Mouse (Mus musculus): ENCODE data around the gene Reln.

The Reln gene

DNA sequence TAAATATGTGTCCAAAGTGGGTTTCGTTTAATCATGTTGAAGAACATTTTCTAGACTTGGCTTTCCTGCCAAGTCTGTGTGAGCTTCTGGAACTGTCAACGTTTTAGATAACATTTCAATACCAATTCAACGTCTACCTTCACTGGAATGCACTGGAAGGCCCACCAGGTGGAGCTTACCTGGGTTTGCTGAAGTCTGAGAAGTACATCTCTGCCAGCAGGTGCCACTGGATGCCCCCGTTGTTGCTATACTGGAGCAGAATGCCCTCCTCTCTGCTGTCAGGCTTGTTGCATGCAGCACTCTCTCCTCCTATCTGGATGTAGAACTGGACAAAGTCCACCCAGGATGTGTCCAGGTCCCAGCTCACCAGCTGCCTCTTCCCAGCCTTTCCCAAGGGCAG lies 340.6 kb downstream of the Reln start:
- no peak for DNase-seq (ENCODE audit: low spot score)

- DNase-seq (ENCODE audit: low spot score), result no peak
Observed at GRCm38 (mm10) chr5:21987711-21988110, 356.8 kb downstream of the Reln start.

DNA sequence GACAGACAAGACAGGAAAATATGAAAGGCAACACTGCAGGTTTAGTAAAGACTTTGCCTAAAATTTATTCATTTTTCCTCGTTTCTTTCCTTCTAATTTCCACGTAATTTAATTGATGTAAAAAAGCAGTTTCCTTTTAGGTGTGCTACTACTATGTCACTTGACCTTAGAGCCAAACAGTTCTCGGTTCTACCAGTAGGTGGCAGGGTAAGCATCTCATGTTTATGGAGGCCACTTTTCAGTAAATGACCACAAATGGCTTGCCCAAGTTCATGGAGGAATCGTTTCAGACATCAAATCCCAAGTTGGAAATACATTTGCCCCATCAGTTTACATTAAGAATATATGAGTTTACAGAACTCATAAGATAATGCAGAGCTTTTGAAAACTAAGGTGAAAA lies 358.2 kb downstream of the Reln start:
- peak; percentile 18 for DNase-seq (ENCODE audit: low spot score)

GRCm38 (mm10) chr5:21983021-21983667 lies 361.4 kb downstream of the Reln start:
- no peak for DNase-seq (ENCODE audit: low spot score)

GRCm38 (mm10) chr5:21981216-21981615 lies 363.3 kb downstream of the Reln start:
- no peak for DNase-seq (ENCODE audit: low spot score)

- DNase-seq (ENCODE audit: low spot score), result no peak
Observed at GRCm38 (mm10) chr5:21980544-21980943, 364.0 kb downstream of the Reln start.

- no peak for DNase-seq (ENCODE audit: low spot score)
Observed at GRCm38 (mm10) chr5:21973266-21974010, 371.1 kb downstream of the Reln start.

DNA sequence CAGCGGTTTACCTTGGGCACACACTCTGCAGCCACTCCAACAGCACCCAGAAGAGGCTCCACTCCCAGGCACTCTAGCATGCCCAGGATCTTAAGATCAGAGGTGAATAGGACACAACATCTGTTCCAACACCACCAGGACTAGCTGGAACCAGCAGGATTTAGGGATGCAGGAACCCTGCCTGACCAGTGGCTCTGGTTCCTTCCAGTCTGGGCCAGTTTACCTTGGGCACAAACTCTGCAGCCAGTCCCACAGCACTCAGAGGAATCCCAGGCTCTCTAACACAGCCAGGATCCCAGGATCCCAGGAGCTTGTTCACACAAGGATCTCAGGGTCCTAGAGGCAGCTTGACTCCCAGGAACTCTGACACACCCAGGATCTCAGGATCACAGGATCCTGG lies 382.7 kb downstream of the Reln start:
- no peak for DNase-seq (ENCODE audit: low spot score)

DNA sequence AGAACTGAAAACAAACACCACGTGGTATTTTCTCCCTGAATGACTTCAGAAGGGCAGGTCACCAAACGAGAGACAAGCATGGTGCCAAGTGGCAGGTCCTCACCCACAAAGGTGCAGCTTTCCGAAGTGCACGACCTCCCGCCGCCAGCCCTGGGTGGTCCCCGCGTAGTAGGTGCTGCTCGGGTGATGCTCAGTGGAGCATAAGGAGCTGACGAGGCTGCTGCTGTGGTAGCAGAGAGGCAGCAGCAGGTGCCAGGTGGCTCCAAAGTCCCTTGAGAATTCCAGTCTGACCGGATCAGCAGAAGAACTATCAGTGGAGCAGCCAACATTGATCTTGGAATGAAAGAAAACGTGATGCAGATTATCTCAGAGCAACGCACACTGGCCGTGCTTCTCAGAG lies 384.4 kb downstream of the Reln start:
- no peak for DNase-seq (ENCODE audit: low spot score)

- DNase-seq (ENCODE audit: low spot score), result no peak
Observed at GRCm38 (mm10) chr5:21957586-21957985, 386.9 kb downstream of the Reln start.

- DNase-seq (ENCODE audit: low spot score), result no peak
Observed at GRCm38 (mm10) chr5:21957061-21957460, 387.4 kb downstream of the Reln start.

GRCm38 (mm10) chr5:21949507-21949897 lies 395.0 kb downstream of the Reln start:
- DNase-seq (ENCODE audit: low spot score), result no peak

DNA sequence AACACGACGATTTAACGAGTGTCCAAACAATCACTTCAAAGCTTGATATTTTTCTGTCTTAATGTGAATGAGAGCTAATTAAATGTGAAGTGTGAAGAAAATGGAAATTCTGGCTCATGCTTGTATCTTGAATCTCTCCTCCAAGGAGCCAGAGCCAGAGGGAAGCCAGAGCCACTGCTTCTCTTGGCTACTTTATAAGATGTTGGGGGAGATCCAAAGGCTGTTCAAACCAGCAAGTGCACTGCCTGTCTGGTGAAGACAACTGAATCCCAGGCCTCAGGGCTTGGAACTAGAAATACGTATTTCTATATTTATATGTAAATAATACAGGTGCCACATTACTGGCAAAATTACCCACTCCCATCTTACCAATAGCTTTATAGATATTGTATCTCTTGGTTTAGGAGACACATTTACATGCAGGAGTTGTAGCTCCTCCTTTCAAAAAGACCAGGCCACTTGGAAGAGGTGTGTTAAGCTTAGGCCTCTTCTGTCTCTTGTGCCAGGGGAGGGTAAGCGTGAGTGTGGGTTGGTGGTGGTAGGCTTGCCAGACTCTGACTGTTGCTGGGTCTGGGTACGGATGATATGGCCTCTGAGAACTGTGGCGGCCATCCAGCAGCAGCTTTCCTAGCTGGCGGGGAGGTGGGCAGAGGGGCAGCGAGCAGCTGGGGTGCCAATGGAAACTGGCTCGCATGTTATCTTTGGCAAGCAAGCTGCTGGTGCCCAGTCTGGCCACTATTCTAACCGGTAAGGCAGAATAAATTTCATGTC lies 395.6 kb downstream of the Reln start:
- no peak for DNase-seq (ENCODE audit: low spot score)

GRCm38 (mm10) chr5:21947610-21948381 lies 396.7 kb downstream of the Reln start:
- no peak for DNase-seq (ENCODE audit: low spot score)

DNA sequence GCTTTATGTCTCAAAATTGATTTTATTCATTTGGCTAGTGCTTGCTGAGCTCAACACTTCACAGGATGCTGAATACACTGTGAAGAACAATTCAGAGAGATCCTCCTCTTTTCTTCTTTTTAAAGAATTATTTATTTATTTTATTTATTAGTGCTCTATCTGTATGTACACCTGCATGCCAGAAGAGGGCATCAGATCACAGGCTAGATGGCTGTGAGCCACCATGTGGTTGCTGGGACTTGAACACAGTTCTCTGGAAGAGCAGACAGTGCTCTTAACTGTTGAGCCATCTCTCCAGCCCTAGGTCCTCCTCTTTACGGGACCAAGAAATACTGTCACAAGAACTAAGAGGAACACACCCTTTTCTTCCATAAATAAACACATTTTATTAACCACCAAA lies 399.9 kb downstream of the Reln start:
- no peak for DNase-seq (ENCODE audit: low spot score)

- no peak for DNase-seq (ENCODE audit: low spot score)
Observed at GRCm38 (mm10) chr5:21939405-21939804, 405.1 kb downstream of the Reln start.

- DNase-seq (ENCODE audit: low spot score), result peak; percentile 17
Observed at GRCm38 (mm10) chr5:21938138-21938537, 406.4 kb downstream of the Reln start.

- DNase-seq (ENCODE audit: low spot score), result no peak
Observed at GRCm38 (mm10) chr5:21936627-21937026, 407.9 kb downstream of the Reln start.

DNA sequence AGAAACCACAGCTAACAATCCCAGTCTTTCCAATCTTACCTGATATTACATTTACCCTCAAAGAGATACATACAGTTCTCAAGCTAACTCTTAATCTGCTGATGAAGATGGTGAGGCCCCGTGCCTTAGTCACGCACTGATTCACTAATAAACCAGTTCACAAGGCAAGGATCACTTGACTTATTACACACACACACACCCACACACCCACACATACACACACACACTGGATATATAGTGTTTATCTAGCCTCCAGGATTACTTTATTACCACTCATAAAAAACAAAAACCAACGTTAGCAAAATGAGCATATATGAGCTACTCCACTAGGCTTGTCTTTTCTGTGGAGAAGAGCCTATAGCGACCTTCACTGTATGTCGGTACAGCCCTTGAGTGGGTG lies 408.4 kb downstream of the Reln start:
- no peak for DNase-seq (ENCODE audit: low spot score)

DNA sequence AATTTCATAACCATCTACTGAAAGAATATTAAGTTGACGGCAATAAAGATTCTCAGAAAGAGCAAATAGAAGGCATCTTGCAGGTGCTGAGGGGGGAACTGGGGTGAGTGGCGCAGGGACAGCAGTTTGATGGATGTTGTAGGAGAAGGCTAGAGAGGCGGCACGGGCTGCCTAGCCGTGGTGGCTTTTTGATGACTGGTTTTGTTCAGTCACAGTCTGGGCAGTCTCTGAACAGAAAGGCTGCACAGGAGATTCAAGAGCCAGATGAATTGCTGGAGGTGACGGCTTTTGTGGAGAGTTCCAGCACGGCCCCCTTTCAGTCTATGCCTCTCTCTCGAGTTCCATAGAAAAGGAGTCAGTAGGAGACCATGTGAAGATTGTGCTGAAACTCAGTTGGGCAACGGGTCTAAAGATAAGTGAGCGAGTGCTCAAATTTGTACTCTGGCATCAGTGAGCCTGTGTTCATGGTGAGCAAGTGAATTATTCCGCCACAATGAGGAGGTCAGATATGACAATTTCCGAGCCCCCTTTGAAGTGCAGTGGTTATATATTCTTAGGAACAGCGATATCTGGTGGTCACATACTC lies 409.6 kb downstream of the Reln start:
- no peak for DNase-seq (ENCODE audit: low spot score)

DNA sequence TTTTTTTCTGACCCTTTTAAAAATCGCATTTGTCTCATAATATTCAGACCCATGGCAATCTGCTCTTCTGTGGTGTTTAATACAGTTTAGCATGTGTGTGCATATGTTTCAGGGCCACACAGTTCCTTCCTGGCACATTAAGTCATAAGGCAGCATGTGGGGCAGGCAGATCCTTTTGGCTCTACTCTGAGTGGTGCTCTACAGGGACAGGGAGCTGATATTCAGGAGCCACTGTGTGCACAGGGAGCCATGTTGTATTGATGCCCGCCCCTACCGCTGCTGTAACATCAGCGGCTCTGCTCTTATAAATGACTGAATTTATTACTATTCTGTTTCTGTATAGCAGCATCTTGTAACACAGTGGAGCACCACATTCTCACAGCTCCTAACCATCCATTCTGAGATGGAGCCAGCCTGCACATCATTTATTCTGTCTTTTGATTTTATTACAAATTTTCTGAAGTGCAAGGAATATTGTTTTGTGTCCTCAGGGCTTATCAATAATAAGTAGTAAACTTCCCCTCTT lies 410.3 kb downstream of the Reln start:
- DNase-seq (ENCODE audit: low spot score), result no peak

All from yolk sac, embryonic 10.5 days (tissue).